Mouse (Mus musculus): ENCODE results near the gene Mei1. TPM values are rescaled to one million over a fixed set of nuclear protein-coding genes. Genes with fewer than 3 reads are reported as not detected.

Mei1 gene
- polyA plus RNA-seq, 1 experiment from 2014 or later: not detected

GRCm38 (mm10) chr15:82175091-82175490, 105.3 kb downstream of the Mei1 start:
- Histone ChIP-seq H3K9ac (replicated peaks; ENCODE audit: low read depth, low read length) (no peak overlapping the region), H3K36me3 (ENCODE audit: control insufficient read depth, insufficient read depth, low read length) (peaks cover 62% of the 10 kb centered on the region), H3K4me3 (ENCODE audit: low read depth, low read length) (no peak overlapping the region), H3K27ac (ENCODE audit: low read depth, low read length) (no peak overlapping the region), H3K4me1 (ENCODE audit: control insufficient read depth, insufficient read depth, low read length) (peaks cover 12% of the 10 kb centered on the region), H3K4me2 (ENCODE audit: low read depth, low read length) (no peak overlapping the region), H3K9me3 (ENCODE audit: control insufficient read depth, low read length) (no peaks in the 10 kb centered on the region), H3K27me3 (ENCODE audit: control insufficient read depth, insufficient read depth, low read length) (no peaks in the 10 kb centered on the region)
- WGBS: 97% methylated on average over 9 of the region's 9 CpGs
- ATAC-seq (ENCODE audit: low read depth): no peak

Other genes starting within 250 kb of the Mei1 start
- 12.4 and 13.4 TPM in 2 replicates for gene Tob2, start 211.2 kb upstream of the Mei1 start, polyA plus RNA-seq (2014; fragmentation: Nextera tagmentation; extraction: Ambion mirVana)
- gene Phf5a, start 198.1 kb upstream of the Mei1 start, polyA plus RNA-seq (2014; fragmentation: Nextera tagmentation; extraction: Ambion mirVana): 129 and 138 TPM in 2 replicates
- gene Aco2, start 197.7 kb upstream of the Mei1 start, polyA plus RNA-seq (2014; fragmentation: Nextera tagmentation; extraction: Ambion mirVana): 278 and 281 TPM in 2 replicates
- gene Polr3h, start 143.8 kb upstream of the Mei1 start, polyA plus RNA-seq (2014; fragmentation: Nextera tagmentation; extraction: Ambion mirVana): 88.1 and 98.4 TPM in 2 replicates
- gene Csdc2, start 133.2 kb upstream of the Mei1 start, polyA plus RNA-seq (2014; fragmentation: Nextera tagmentation; extraction: Ambion mirVana): 170 and 208 TPM in 2 replicates
- 78.6 and 96.6 TPM in 2 replicates for gene Pmm1, start 109.1 kb upstream of the Mei1 start, polyA plus RNA-seq (2014; fragmentation: Nextera tagmentation; extraction: Ambion mirVana)
- not detected in 2 replicates for gene 1700029P11Rik, start 89.5 kb upstream of the Mei1 start, polyA plus RNA-seq (2014; fragmentation: Nextera tagmentation; extraction: Ambion mirVana)
- gene Xrcc6, start 82.2 kb upstream of the Mei1 start, polyA plus RNA-seq (2014; fragmentation: Nextera tagmentation; extraction: Ambion mirVana): 42.1 and 48.6 TPM in 2 replicates
- 58.3 and 58.7 TPM in 2 replicates for gene Desi1, start 36.1 kb upstream of the Mei1 start, polyA plus RNA-seq (2014; fragmentation: Nextera tagmentation; extraction: Ambion mirVana)
- gene Snu13, start 22.4 kb upstream of the Mei1 start, polyA plus RNA-seq (2014; fragmentation: Nextera tagmentation; extraction: Ambion mirVana): 231 and 251 TPM in 2 replicates
- gene 4930407I10Rik, start 10.8 kb upstream of the Mei1 start, polyA plus RNA-seq (2014; fragmentation: Nextera tagmentation; extraction: Ambion mirVana): not detected in 2 replicates
- 12.7 and 12.8 TPM in 2 replicates for gene Ccdc134, start 57.9 kb downstream of the Mei1 start, polyA plus RNA-seq (2014; fragmentation: Nextera tagmentation; extraction: Ambion mirVana)
- 141 and 164 TPM in 2 replicates for gene Srebf2, start 77.2 kb downstream of the Mei1 start, polyA plus RNA-seq (2014; fragmentation: Nextera tagmentation; extraction: Ambion mirVana)
- 2.9 and 6.9 TPM in 2 replicates for gene Shisa8, start 142.8 kb downstream of the Mei1 start, polyA plus RNA-seq (2014; fragmentation: Nextera tagmentation; extraction: Ambion mirVana)
- gene Tnfrsf13c, start 154.4 kb downstream of the Mei1 start, polyA plus RNA-seq (2014; fragmentation: Nextera tagmentation; extraction: Ambion mirVana): 0.32 and 1.4 TPM in 2 replicates
- gene Cenpm, start 174.8 kb downstream of the Mei1 start, polyA plus RNA-seq (2014; fragmentation: Nextera tagmentation; extraction: Ambion mirVana): 11.2 and 12.0 TPM in 2 replicates
- 6.5 and 13.3 TPM in 2 replicates for gene 1500009C09Rik, start 182.4 kb downstream of the Mei1 start, polyA plus RNA-seq (2014; fragmentation: Nextera tagmentation; extraction: Ambion mirVana)
- gene Sept3, start 204.9 kb downstream of the Mei1 start, polyA plus RNA-seq (2014; fragmentation: Nextera tagmentation; extraction: Ambion mirVana): 395 and 439 TPM in 2 replicates
- gene Wbp2nl, start 229.0 kb downstream of the Mei1 start, polyA plus RNA-seq (2014; fragmentation: Nextera tagmentation; extraction: Ambion mirVana): 0.28 TPM in 1 of 2 replicates, not detected in the other